Mouse (Mus musculus): ENCODE measurements around the gene Tmem59l.

Tmem59l gene

DNA sequence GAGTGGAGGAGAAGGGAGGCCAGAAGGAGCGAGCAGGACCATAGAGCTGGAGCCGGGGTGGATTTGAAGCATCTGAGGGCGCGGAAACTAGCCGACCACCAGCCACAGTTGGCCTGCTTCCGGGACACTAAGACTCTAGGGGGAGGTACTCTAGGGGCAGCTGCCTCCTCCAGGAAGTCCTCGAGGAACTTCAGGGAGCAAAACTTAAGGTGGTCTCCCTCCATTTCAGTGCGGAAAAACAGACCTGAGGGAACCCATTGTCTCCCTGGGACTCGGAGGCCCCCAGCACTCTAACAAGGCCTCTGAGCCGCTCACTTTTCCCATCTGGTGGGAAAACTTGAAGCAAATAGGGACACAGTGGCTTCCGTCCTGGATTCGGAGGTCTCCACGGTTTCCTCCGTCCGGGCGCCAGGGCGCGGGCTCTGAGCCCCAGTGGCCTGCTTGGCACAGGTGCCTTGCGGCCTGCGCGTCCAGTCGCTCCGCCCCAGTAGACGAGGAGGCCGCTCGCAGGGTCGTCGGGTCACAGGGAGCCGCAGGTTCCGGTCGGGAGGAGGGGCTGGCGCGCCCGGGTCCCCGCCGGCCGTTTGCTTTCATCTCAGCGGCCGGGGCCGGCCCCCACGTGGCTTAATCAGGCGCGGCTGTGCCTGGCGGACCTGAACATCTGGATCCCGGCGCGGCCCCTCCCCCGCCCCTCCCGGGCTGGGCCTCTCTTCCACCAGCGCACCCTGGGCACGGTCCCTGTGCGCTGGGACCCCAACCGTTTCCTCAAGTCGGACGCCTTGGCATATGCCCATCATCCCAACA lies 1.0 kb upstream of the Tmem59l start:
- DNase-seq: peak; percentile 60 to 72

DNA sequence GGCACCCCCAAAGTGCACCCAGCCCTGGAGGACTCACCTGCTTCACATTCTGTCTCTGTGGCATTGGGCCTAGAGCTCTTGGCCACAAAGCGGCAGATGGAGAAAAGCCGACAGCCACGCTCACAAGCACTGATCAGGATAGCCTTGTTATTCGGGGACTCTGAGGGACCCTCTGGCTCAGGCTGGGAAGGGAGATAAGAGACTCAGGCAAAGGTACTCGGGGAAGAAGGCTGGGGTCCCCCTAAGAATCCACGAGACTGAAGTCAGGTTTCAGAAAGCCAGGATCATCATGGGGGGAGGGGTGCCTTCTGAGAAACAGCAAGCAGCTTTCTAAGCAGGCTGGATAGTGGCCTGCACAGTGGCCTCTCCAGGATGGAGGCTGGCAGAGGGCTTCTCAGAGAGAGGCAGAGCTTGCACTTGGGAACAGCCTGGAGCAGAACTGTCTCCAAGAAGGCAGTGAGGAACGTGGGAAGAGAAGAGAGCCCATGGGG lies 922 bp downstream of the Tmem59l start:
- DNase-seq: no peak

DNA sequence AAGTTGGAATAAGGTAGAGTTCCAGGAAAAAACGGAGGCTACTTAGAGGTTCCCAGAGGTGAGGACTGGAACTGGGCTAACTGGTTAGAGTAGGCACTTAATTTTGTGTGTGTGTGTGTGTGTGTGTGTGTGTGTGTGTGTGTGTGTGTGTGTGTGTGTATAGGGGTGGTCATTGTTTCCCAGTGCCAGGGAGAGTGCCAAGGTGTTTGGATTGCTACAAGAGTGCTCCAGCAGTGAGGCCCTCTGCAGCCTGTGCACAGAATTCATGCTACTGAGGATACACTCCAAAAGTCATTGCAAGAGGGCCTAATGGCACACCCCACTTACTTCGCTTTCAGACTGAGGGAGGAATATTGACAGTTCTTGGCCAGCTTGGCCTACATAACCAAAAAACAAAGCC lies 4.2 kb downstream of the Tmem59l start:
- no peak for DNase-seq

DNA sequence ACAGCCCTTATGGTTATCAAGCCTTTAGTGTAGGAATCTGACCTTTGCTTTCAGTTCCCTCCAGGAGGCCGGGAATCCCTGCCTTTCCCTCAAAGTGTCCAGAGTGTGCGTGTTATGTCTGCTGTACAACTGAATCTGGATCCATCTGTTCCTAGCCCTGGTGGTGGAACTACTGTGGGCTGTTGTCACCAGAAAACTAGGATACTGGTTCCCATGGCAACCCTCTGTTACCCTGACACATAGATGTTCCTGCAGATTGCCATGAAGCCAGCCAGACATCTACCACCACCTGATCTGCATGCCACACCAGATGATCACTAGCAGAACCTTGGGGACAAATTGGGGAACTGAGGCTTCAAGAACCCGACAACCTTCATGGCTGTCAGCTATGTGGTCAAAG lies 5.2 kb downstream of the Tmem59l start:
- DNase-seq: no peak

DNA sequence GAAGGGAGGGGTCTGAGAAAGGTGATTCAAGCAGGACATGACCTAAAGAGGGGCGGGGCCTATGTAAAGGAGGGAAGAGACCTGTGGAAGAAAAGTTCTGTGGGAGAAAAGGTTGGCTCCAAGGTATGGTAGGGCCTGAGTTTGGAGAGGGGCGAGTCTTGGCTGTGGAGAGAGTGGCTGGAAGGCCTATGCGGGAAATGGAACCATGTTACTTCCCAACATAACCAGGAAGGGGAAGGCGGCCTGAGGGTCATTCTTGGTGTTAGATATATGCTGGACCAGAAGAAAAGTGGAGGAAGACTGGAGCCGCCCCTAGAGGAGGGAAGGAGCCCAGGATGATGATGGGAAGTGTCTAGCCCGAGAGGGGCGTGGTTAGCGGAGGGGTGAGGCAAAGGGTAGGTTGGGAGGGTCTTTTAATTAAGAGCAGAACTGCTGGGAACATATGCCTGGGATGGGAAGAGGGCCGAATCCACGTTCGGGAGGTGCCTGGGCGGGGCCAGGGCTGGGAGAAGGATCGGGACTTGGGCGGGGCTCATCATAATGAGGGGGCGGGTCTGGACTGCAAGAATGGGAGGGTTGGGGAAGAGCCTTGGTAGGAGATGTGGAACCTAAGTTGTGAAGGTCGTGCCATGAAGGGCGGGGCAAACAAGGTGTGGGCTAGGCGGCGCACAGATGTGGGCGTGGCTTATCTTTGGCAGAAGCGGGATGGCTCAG lies 9.7 kb downstream of the Tmem59l start:
- peak; percentile 24 to 31 for DNase-seq

DNA sequence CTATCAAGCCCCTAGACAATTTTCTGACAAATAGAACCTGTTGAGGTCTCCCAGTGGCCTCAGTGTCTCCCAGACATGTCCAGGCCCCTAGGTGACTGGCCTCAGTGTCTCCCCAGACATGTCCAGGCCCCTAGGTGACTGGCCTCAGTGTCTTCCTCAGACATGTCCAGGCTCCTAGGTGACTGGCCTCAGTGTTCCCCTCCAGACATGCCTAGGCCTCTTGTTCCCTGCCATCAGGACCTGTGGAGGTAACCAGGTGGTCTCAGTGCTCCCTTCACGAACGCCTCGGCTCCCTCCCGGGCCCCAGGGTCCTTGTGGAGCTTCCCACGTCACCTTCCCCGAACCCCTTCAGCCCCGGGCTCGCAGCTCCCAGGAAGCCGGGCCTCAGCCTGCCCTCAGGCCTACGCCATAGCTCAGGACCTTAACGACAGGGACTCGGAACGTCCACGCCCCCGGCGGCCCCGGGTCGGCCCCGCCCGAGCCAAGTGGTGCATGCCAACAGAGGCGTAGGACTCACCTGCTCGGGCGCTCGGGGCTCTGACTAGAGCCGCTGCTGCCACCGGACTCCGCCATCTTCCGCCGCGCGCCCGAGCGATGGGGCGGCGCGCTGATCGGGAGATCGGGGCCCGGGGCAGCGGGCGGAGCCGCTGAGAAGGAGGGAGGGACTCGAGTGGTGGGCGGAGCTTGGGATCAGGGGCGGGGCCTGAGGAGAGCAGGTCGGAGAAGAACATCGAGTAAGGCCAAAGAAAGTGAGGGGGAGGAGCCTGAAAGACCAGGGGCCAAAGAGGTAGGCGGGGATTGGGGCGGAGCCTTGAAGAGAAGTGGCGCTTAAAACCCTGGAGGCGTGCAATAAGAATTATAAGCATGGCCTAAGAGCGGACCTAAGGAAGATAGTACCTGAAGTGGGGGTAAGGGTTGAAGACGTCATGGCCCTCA lies 10.6 kb downstream of the Tmem59l start, which contains the start of gene Klhl26:
TSS of gene Klhl26 (minus strand) at position 636 of the 936 bp plus-strand sequence.
- DNase-seq: peak; percentile 97 to 99

DNA sequence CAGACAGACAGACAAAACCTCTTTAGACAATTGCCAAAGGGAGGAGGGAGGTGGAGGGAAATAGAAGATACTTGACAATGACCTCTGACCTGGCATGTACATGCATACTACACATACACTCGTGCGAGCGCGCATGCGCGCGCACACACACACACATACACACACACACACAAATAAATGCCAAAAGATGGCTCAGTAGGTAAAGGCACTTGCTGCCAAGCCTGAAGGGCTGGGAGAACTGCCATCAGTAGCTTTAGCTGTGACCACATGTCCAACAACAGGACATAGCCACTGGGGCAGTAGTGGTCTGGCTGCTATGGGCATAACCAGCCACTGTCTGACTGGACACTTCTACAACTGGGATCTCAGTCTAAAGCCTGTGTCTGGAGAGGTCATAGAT lies 15.3 kb downstream of the Tmem59l start:
- no peak for DNase-seq

DNA sequence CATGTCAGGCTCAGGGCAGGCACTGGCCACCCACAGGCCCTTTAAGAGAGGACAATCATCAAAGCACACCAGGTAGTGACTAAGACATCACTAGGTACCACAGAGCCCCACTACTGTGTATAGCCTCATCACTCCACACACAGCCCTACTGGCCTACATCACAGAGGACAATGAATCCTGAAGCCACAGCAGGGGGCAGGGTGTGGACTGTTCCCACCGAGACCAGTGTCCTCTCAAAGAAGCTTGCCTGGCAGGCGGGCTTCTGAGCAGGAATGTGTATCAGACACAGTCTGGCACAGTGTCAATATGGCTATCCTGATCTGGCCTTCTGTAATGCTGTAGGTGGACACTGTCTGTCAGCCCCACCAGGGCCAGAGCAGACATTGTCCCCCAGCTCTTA lies 17.2 kb downstream of the Tmem59l start:
- DNase-seq: no peak

DNA sequence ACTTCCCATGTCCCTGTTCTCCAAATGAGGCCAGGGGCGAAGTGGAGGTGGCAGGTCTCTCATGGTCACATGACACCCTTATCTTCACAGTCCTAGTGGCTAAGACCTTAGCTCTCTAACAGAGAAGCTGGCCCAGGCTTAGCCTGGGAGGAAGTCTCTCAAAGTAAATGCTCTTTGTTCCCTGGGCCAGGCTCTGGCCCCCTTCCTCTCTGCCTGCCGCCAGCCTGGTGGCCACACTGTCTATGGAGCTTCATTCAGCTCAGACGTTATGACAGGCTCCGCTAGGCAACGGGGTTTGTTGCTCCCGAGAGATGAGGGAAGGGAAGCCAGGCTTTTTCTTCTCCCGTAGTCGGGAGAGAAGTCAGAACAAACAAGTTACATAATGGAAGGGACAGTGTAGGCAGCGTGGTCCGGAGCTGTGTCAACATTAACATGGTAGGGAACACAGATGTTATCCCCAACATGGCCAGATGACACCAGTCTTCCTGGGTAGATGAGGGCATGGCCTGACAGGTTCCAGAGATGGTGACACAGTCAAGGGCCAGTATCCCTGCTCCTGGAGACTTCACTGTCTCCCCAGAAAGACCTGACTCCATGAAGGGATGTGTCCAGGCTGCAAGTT lies 17.8 kb downstream of the Tmem59l start:
- no peak for DNase-seq

DNA sequence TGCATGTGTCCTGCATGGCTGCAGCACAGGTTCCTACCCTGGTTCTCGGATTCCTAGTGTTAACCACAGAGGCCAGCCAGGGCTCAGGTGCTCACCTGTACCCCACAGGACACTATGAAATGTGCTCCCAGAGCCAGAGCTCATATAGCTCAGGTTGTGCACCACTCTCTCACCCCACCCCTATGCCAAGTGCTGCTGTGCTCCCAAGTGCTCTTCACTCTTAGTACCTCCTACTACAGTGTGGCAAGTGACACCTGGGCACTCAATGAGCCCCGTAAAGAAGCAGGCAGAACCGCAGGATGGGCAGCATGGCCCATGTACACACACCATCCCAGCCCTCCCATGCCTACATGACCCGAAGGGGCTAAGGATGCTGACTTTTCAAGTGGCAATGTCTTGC lies 18.4 kb downstream of the Tmem59l start:
- no peak for DNase-seq

DNA sequence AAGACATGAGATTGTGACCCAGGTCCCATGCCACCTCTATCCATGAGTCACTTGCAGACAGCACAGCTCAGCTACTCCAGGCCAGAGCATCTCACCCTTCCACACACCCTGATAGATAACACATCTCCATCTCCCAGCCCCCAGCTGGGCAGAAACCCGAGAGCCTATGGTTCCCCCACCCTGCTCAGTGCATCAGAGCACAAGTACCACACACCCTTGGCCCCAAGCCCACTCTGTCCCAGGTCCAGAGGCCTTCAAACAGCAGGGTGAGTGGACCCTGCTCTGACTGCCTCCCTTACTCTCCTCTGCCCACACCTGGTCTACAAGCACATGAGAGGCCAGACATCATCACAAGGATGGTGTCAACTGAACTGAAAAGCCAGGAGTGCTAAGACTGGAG lies 19.3 kb downstream of the Tmem59l start:
- no peak for DNase-seq

DNA sequence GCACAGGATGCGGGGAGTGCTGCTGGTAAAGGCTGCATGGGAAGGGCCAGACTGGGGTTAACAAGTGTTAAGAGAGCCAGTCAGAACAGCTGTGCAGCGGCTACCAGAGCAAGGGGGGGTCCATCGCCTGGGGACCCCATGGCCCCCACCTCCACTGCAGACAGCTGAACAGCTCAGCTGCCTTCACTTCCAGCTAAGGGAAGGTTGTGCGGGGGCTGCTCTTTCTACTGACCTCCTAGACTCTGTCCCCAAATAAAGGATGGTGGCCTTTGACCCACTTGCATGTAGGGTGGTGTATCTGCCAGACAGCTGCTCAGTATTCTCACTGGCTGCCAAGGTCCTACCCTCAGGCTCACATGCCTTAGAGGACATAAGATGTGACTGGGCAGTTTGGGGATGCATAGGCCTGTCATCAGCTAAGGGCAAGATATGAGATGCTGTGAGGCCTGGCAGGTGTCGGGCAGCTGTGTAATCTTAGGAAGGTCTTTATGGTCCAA lies 19.9 kb downstream of the Tmem59l start:
- no peak for DNase-seq

DNA sequence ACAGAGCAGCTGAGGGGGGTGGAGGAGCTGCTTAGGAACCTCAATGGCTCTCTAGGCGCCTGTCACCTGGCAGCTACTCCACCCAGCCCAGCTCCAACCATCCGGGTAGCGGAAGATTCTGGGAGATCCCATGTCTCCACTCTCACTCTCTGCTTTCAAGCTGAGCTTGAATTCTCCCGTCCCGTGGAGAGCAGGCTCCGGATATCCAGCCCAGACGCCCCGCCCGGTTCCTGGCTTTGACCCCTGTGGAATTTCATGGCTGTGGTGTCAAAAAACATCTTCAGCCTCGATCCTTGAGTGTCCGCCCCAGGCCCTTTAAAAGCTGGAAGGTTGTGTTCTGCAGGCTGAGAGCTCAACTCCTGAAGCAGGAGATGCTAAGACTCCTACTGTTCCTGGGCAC lies 20.4 kb downstream of the Tmem59l start:
- DNase-seq: peak; percentile 51 to 67

DNA sequence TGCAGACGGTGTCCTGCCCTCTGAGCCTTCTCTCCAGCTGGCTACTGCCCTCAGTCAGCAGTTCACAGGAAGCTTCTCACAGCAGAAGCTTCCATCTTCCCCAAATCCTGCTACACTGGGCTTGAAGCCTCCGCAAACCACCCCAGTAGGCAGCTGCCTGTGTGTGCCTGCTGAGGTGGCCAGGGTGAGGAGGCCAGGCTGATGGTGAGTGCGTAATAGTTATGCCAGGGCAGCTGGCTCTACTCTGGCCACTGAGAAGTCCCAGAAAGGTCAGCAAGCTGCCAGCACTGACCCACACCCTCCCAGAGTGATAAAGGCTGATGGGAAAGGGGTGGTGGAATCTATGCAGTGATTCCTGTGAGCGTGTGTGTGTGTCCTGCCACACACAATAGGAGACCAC lies 20.9 kb downstream of the Tmem59l start:
- no peak for DNase-seq

DNA sequence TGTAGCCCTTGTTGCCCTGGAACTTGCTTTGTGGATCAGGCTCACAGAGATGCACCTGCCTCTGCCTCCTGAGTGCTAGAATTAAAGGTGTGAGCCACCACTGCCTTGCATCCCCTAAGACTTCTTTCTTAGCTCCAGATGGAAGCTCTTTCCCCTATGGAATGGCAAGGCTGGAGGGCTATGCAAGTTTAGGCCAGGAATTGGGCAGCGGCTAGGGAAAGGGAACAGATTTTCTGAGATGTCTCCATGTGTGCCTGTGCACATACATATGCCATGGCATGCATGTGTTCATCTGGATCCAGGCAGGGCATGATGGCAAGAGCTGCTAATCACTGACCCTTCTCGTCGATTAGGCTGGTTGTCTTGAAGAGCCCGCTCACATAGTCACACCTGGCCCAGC lies 21.5 kb downstream of the Tmem59l start:
- no peak for DNase-seq

DNA sequence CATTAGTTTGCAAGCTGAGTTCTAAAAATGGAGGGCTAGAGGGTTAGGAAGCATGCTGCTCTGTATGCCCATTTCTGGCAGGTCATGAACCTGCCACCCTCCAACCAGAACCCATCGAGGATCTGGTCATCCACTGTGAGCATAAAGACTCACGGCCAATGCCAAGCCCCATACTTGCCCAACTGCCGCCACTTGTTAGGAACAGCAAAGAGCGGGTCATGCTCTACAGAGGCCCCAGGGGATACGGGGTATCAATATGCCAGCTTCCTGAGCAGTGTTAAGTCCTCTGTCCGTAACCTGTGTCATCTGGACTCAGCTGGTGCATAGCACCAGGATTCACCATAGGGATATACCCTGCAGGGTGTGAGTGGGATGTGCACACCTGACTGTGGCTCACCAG lies 23.0 kb downstream of the Tmem59l start:
- no peak for DNase-seq

DNA sequence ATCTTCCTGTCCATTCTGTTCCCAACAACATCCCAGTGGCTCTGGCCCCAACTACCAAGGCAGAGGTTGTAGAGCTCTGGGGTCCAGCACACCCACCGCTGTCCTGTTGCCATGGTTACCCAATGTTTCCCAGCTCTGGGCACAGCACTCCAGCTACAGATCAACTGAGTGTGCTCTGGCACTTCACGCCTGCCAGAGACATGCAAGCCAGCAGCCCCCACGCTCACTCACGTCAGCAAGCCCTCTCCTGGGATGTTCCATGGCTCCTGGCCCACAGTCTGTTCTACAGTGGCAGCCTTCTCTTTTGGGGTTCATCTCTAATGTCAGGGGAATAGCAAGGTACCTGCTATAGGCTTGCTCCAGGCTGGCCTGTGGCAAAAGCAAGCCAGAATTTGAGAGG lies 23.9 kb downstream of the Tmem59l start:
- DNase-seq: no peak

DNA sequence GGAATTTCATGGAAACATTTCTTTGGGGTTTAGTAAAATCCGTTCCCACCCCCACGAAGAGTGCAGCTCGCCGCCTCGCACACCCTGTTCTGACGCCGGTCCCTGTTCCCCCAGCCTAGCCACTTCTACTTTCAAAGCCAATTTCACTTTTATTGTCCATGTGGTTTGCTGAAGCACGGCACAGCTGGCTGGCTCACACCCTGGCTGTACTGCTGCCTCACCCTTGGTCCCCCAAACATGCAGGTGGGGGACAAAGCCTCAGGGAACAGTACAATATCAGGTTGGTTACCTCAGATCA lies 24.7 kb downstream of the Tmem59l start:
- DNase-seq: no peak

DNA sequence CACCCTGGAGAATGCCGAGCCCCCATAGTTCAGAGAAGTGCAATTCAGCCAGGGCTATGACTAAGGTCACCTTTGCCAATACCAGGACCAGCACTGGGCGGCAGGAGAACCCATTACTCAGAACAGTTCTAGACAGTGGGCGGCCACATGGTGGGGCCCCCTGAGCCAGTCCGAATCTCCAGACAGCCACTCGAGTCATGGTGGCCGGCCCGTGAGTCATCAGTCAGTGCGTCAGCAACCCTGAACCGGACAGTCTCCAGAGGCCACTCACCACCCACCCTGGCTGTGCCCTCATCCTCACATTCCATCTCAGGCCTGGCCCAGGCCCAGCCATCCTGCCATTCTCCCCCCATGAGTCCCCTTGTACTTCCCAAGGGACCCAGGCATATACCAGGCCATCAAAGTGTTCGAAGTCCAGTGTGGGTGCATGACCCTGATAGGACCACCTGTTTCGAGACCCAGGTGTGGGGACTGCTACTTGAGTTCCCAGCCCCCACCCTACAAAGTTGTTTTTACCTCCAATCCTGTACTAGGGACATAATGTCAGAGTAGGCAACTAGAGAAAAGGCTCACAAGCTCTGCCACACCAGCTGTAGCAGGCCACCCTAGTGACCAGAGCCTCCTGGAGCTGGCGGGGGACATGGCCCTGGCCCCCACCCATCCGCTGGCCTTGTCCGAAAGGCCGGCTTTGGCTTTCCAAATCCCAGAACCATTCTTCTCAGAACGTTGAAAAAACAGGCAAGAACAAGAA lies 25.2 kb downstream of the Tmem59l start:
- no peak for DNase-seq

DNA sequence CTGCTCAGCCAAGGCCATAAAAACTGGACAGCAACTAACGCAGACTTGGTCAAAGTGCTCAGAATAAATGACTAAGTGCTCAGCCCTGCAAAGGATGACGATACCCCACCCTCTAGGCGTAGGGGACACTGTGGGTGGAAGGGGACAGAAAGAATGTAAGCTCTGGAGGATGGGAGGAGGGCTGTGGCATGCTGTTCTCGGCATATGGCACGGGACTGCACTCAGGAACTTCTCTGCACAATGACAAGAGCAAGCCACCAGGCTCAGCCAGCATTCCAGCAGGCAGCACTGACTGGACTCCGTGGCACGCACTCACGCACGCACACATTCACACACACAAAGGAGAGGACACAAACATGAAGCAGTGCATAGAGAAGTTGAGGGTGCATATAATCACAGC lies 26.6 kb downstream of the Tmem59l start:
- DNase-seq: no peak

DNA sequence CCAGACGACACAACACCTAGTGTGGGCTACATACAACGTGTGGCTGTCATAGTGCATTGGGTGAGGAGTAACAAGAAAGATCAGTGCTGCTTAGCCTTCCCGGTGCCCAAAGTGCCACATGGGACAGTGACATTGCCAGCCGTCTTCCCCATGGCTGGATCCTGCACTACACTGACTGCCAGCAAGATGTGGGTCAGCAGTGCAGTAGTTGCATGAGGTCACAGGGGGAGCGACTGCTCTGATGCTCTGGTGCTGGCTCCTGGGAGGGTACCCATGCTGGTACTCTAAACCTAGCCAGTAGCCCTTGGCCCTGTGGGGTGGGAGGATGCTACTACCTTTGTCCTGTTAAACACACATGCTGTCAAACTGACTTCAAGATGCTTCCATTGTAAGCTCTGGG lies 27.0 kb downstream of the Tmem59l start:
- no peak for DNase-seq

DNA sequence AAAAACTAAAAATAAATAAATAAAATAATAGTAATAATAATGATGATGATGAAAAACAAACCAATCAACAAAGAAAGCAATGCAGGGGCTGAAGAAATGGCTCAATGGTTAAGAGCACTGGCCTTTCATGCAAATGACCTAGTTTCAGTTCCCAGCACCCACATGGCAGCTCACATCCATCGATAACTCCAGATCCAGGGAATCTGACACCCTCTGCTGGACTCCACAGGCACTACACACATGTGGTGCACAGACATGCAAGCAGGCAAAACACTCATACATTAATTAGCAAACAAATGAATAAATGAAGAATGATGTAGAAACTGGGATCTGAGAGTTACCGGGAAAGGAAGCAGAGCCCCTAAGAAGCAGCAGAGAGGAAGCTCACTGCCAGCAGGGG lies 27.5 kb downstream of the Tmem59l start:
- no peak for DNase-seq
